Mouse (Mus musculus) bone marrow macrophage, adult 2 months (primary cell): ENCODE results near the gene Rai14.

Experiments used
- CTCF ChIP-seq: IDR thresholded peaks from 2 replicates; pipeline ENCODE4 v1.5.1; 2012; ENCODE audit warnings: low read depth, mild to moderate bottlenecking, low read length, moderate library complexity
- POLR2A ChIP-seq: IDR thresholded peaks from 2 replicates; pipeline ENCODE4 v1.6.1; 2012; ENCODE audit warnings: mild to moderate bottlenecking, low read depth, low read length, borderline replicate concordance

DNA sequence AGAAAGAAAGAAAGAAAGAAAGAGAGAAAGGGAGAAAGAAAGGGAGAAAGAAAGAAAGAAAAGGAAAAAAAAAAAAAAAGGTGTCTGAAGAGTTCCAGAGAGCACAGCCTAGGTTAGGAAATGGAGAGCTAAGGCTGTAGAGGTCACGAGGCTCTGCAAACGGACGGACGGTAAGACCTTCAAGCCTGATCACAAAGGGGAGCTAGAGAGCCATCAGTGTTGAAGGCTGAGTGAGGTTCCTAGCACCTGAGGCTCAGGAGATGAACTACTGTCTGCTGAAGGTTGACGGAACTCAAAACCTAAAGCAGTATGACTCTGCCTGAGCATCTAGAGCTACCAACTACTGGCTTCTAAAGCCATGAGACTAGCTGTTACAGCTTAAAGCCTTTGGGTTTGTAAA, 179.8 kb downstream of the Rai14 start:
- TF ChIP-seq CTCF = no peak
- TF ChIP-seq POLR2A = no peak
